Mouse (Mus musculus): ENCODE results near the gene Ndufb4.

The Ndufb4 gene

DNA sequence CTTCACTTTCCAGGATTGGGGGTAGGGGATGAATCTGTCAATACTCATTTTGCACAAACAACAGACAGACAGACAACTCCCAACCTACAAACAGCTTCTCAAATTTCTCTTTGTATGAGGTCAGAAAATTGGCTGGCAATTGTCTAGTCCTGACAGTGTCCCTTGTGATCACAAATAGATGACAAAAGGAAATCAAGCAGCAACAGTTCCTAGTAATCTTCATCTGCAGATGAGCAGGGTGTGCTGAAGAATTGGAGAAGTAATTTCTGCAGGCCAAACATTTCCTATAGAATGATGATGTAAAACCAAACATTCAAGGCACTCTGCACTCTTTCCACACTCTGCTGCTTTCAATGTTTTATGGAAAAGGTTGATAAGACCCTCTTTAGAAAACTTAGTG, 16.5 kb downstream of the Ndufb4 start:
- no peak for DNase-seq (ENCODE audit: low read depth, low spot score)

DNA sequence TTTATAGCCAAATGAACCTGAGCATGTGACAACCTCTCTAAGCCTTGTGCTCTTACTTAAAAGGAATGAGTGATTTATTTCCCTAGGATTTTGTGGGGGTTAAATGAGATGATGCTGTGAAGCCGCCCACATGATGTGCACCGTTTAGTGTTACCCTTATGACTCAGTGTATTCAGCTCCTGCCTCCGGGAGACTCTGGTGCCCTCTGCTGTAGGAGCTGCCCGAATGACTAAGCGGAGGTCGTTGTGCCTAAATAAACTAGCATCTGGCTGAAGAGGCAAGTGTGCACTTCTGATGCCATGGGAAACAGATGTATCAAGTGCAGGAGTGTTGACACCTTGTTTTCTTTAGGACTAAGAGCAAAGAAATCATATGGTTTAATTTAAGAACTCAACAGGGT, 18.1 kb downstream of the Ndufb4 start:
- DNase-seq (ENCODE audit: low read depth, low spot score) = no peak

DNA sequence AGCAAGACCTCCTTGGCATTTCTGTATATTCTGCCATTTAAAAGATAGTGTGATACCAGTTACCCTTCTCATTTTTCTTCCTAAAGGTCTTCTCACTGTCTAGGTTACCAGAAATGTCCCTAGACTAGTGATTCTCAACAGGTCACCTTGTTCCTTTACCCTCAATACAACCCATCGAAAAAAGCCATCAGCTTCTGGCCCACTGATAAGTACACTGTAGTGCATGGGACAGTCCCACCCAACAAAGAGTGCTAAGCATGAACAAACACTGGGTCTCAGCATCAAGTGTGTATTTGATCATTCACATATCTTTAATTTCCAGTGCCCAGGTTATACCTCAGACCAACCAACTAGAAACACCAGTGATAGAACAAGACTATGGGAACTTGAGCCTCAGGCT, 19.2 kb downstream of the Ndufb4 start:
- no peak for DNase-seq (ENCODE audit: low read depth, low spot score)

DNA sequence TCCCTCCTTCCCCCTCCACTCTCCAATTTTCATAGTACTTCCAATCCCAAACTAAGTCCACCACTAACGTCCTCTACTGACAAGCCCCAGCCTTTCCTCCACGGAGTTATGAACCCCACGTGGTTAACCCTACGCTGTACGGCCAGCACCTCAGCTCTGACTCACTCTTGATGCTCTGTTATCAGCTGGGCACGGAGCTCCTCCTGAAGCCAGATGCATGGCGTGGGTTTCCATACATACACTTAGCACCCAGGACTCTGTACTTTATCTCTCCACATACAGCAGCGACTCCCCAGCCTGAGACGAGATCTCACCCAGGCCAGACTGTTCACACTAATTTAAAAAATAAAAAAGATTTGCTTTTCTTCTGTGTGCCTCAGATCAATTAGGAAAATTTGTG, 19.7 kb downstream of the Ndufb4 start:
- no peak for DNase-seq (ENCODE audit: low read depth, low spot score)

- DNase-seq (ENCODE audit: low read depth, low spot score) = no peak
Observed at GRCm38 (mm10) chr16:37629011-37629410, 25.2 kb downstream of the Ndufb4 start.

DNA sequence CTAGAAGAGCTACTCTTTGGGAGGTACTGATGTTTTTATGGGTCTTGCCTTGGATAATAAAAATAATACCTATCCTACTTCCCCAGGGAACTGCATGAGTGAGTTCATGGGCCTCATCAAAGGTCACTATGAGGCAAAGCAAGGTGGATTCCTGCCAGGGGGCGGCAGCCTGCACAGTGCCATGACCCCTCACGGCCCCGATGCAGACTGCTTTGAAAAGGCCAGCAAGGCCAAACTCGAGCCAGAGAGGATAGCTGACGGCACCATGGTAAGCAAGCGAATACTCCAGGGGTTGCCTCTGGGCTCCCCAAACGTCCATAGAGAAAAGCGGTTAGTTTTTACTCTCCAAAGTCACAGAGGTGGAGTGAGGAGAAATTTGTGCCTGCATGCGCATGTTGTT, 25.9 kb downstream of the Ndufb4 start:
- DNase-seq (ENCODE audit: low read depth, low spot score) = no peak

DNA sequence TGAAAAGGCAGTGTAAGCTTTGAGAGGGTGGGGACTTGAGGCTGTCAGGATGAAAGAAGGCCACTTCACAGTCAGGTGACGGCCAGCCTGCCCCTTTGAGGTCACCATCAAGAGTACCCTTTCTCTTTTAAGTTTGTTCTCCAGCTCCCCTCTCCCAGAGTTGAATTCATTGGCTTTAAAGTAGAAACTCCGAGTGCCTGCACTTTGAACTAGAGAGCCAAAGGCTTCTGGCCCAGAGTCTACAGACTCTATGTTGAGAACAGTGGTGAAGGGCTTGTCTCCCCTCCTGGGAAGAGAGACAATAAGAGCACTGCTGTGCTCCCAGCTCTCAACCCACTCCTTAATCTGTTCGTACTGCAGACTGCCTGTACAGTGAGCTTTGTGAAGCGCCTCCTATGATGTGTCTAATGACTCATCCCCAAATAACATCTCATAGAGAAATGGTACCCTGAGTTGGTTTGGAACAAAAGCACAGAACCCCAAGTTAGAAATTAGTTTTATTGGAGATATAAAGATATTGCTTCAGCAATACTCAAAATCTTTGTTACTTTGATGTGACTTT, 27.8 kb downstream of the Ndufb4 start:
- no peak for DNase-seq (ENCODE audit: low read depth, low spot score)

- DNase-seq (ENCODE audit: low read depth, low spot score) = no peak
Observed at GRCm38 (mm10) chr16:37622919-37623318, 31.3 kb downstream of the Ndufb4 start.

DNA sequence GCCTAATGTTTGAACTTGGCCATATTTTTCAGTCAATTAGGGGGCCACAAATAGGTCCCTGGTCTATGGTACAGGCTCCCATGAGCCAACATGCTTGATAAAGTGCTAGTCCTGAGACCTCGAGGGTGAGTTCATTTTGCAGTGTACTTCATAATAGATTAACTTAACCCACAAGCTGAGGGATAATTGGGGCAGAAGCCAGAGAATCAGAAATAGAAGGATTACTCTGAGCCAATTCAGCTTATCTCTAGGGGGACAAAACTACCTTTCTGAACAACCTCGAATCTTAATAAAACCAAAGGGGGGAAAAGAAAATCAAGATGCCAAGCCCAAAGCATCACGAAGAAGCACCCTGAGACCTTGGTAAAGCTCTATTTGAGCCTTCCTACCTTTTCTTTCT, 31.9 kb downstream of the Ndufb4 start:
- no peak for DNase-seq (ENCODE audit: low read depth, low spot score)

DNA sequence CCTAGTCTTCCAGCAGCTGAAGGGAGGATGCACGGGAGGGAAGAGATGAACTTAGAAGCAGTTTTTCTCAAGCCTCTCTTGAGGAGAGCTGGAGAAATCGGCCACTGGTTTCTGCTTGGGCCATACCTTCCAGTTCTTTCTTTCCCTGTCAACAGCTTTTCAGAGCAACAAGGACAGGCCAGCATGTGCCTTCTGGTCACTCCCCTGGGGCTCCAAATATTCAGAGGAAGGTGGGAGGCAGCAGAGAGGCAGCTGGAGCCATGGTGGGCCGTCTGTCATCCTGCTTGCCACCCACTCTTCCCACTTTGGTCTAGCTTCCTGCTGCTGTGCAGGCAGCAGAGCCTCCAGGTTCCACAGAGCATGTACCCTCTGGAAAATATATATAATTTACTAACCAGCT, 36.6 kb downstream of the Ndufb4 start:
- no peak for DNase-seq (ENCODE audit: low read depth, low spot score)

DNA sequence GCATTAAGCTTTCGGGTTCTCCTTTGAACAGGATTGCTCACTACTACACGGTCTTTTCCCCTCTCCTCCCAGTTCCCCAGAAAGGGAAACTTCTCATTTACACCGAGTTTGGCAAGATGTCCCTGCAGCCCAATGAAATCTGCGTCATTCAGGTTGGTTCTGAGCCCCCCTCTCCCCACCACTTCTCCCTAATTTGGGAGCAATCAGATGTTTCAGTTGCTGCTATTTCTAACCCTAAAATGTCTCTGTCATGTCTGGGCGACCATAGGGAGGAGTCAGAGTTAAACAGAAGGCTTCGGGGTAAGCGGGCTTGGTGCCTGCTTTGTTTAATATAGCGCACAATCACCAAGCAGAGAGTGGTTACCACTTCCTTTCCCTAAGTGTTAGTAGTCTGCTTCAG, 38.1 kb downstream of the Ndufb4 start:
- no peak for DNase-seq (ENCODE audit: low read depth, low spot score)

DNA sequence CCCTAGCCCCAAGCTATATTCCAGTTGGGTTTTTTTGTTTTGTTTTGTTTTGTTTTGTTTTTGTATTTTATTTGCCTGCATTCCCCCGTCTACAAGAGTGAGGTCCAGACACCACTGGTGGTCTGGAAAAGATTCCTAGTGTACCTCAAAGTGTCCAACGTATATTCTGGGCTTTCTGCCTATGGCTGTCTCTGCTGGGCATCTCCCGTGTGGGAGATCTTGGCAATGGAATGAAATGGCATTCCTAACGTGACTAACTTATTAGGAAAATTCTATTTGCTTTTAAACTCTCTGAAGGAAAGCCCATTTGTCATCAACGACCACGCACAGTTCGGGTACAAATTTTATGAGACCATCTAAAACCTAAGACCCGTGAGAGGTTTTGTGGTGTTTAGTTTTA, 38.8 kb downstream of the Ndufb4 start:
- DNase-seq (ENCODE audit: low read depth, low spot score) = no peak

DNA sequence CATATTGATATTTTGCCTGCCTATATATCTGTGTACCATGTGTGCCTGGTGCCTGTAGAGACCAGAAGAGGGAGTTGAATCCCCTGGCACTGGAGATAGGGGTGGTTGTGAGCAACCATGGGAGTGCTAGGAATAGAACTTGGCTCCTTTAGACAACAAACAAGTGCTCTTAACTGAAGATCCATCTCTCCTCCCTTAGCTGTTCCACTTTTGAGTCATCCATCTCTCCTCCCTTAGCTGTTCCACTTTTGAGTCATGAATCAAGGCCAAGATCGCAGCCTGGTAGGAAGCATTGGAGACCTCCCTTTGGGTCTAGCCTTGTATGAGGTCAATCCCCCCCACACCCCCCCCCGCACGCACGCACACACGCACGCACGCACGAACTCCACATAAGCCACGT, 39.7 kb downstream of the Ndufb4 start:
- no peak for DNase-seq (ENCODE audit: low read depth, low spot score)

DNA sequence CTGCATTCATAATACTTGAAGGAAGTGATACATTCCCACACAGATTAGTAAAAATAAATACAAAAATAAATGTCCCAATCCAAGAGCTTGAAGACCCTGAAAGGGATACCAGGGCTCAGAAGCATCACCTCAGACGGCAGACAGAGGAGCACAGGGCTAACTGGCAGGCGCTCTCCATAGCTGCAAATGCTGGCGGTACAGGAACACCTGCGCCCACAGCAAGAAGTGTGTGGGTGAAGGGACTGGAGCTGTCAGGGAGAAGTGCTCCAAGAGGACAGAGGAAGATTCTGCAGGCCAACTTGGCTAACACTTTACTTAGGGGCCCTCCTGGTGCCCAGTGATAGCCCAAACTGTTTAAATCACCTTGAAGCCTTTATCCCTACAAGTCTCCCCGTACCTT, 42.2 kb downstream of the Ndufb4 start:
- no peak for DNase-seq (ENCODE audit: low read depth, low spot score)

DNA sequence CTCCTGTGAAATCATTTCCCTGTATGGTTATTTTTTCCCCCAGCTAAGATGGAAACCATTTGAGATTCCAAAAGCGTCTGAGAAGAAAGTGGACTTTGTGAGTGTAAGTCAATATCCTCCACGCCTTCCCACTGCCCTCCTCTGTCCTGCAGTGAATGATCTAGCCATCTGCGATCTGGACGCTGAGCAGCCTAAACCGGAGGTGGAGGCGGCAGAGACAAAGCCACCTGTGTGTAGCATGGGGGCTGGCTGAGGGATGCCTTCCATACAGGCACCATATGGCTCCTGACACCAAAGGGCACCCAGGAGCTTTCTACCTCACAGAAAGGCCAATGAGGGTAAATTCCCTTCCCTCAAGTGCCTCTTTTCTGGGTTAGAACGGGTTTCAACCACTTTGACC, 43.2 kb downstream of the Ndufb4 start:
- no peak for DNase-seq (ENCODE audit: low read depth, low spot score)

- DNase-seq (ENCODE audit: low read depth, low spot score) = no peak
Observed at GRCm38 (mm10) chr16:37610333-37610732, 43.9 kb downstream of the Ndufb4 start.

- no peak for DNase-seq (ENCODE audit: low read depth, low spot score)
Observed at GRCm38 (mm10) chr16:37604243-37604642, 50.0 kb downstream of the Ndufb4 start.

DNA sequence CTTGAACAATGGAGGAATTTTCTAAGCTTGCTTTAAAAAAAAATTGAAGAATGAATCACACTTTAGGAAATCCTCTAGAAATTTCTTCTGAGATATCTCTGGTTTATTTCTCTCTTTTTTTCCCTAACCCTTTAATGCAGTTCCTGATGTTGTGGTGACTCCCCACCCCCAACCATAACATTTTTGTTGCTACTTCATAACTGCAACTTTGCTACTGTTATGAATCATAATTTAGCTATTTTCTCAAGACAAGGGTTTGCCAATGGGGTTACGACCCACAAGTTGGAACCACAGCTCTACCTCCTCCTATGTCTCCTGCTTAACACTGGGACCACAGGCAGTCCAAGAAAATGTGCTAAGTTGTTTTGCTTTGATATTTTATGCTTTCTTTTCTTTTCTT, 50.8 kb downstream of the Ndufb4 start:
- no peak for DNase-seq (ENCODE audit: low read depth, low spot score)

DNA sequence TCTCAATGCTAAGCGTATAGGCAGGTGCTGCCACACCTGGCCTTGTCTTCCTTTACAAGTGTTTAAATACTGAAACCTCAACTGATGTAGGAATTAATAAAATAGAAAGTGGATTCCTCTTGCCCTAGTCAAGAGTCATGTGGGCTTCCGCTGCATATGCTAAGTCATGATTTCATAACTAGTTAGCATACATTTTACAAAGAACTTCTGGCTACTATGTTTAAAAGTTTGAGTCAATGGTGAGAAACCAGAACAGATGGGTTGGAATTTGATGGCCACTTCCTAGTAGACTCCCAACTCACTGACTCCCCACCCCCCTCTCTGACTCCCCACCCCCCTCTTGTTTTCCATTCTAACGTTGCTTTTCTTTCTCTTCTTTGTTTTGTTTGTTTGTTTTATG, 54.9 kb downstream of the Ndufb4 start:
- no peak for DNase-seq (ENCODE audit: low read depth, low spot score)

- no peak for DNase-seq (ENCODE audit: low read depth, low spot score)
Observed at GRCm38 (mm10) chr16:37598463-37598862, 55.8 kb downstream of the Ndufb4 start.

DNA sequence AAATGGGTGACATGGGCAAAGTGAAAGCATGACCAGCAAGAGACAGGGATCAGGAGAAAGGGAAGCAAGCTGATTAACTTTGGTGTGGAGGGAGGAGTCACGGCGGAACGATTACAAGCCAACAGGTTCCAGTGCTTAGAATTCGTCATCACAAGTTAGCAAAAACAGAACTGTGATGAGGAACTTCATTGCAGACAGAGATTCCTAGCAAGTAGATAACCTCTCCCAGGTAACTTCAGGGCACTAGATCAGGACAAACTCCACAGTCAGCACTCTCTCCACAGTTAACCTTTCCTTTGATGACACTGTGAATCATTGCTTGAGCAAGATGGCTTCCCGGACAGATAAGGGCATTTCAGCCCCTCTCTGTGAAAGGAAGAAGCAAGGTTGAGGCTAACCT, 56.8 kb downstream of the Ndufb4 start:
- no peak for DNase-seq (ENCODE audit: low read depth, low spot score)

Data from brain, embryonic 18.5 days (tissue).